Mouse (Mus musculus): ENCODE results near the gene Camk1. TPM values are rescaled to one million over a fixed set of nuclear protein-coding genes. Genes with fewer than 3 reads are reported as not detected.

Camk1 gene
- polyA plus RNA-seq, 1 experiment from 2014 or later = 65.4 TPM

Other genes with a start within 250 kb of the Camk1 start
- gene Lhfpl4, start 148.6 kb downstream of the Camk1 start, polyA plus RNA-seq (2014; fragmentation: Nextera tagmentation; extraction: Ambion mirVana) = 7.6 TPM in 2 replicates
- 44.2 and 46.3 TPM in 2 replicates for gene Mtmr14, start 106.1 kb downstream of the Camk1 start, polyA plus RNA-seq (2014; fragmentation: Nextera tagmentation; extraction: Ambion mirVana)
- 0.07 and 0.08 TPM in 2 replicates for gene Cpne9, start 61.7 kb downstream of the Camk1 start, polyA plus RNA-seq (2014; fragmentation: Nextera tagmentation; extraction: Ambion mirVana)
- 20.1 and 22.8 TPM in 2 replicates for gene Brpf1, start 36.8 kb downstream of the Camk1 start, polyA plus RNA-seq (2014; fragmentation: Nextera tagmentation; extraction: Ambion mirVana)
- gene Ogg1, start 17.0 kb downstream of the Camk1 start, polyA plus RNA-seq (2014; fragmentation: Nextera tagmentation; extraction: Ambion mirVana) = 12.2 and 13.8 TPM in 2 replicates
- gene Tada3, start 33.9 kb upstream of the Camk1 start, polyA plus RNA-seq (2014; fragmentation: Nextera tagmentation; extraction: Ambion mirVana) = 59.3 and 62.4 TPM in 2 replicates
- 188 and 208 TPM in 2 replicates for gene Arpc4, start 34.1 kb upstream of the Camk1 start, polyA plus RNA-seq (2014; fragmentation: Nextera tagmentation; extraction: Ambion mirVana)
- gene Ttll3, start 45.3 kb upstream of the Camk1 start, polyA plus RNA-seq (2014; fragmentation: Nextera tagmentation; extraction: Ambion mirVana) = 3.0 TPM in 2 replicates
- gene Rpusd3, start 75.4 kb upstream of the Camk1 start, polyA plus RNA-seq (2014; fragmentation: Nextera tagmentation; extraction: Ambion mirVana) = 26.6 and 32.0 TPM in 2 replicates
- not detected in 2 replicates for gene Cidec, start 91.8 kb upstream of the Camk1 start, polyA plus RNA-seq (2014; fragmentation: Nextera tagmentation; extraction: Ambion mirVana)
- gene Jagn1, start 98.6 kb upstream of the Camk1 start, polyA plus RNA-seq (2014; fragmentation: Nextera tagmentation; extraction: Ambion mirVana) = 73.1 and 75.0 TPM in 2 replicates
- 0.19 and 0.40 TPM in 2 replicates for gene Il17re, start 114.5 kb upstream of the Camk1 start, polyA plus RNA-seq (2014; fragmentation: Nextera tagmentation; extraction: Ambion mirVana)
- 2.7 and 3.1 TPM in 2 replicates for gene Il17rc, start 127.4 kb upstream of the Camk1 start, polyA plus RNA-seq (2014; fragmentation: Nextera tagmentation; extraction: Ambion mirVana)
- 29.2 and 29.9 TPM in 2 replicates for gene Creld1, start 139.3 kb upstream of the Camk1 start, polyA plus RNA-seq (2014; fragmentation: Nextera tagmentation; extraction: Ambion mirVana)
- 0.97 and 1.1 TPM in 2 replicates for gene Prrt3, start 157.9 kb upstream of the Camk1 start, polyA plus RNA-seq (2014; fragmentation: Nextera tagmentation; extraction: Ambion mirVana)
- 88.4 and 90.0 TPM in 2 replicates for gene Emc3, start 187.7 kb upstream of the Camk1 start, polyA plus RNA-seq (2014; fragmentation: Nextera tagmentation; extraction: Ambion mirVana)
- 13.5 and 15.6 TPM in 2 replicates for gene Fancd2, start 187.7 kb upstream of the Camk1 start, polyA plus RNA-seq (2014; fragmentation: Nextera tagmentation; extraction: Ambion mirVana)